22 mouse cellular contexts compared by ENCODE assay signal in genomic region chr10:21151320-21151719, GRCm38 (mm10).
"Had no signal": no experiment of that assay in that cellular context is flagged by ENCODE, and none has a peak within 500 bp of the region (broad histone marks: within the 10 kb centered on the region; RNA-seq: fewer than 3 reads in every experiment).

No protein-coding gene starts in this region.

- ATAC-seq: intestine, postnatal 0 days; liver, embryonic 12.5 days; lung, postnatal 0 days; midbrain, embryonic 15.5 days had no signal

- H3K9ac ChIP-seq: kidney, embryonic 15.5 days; limb, embryonic 13.5 days; liver, embryonic 12.5 days; lung, embryonic 14.5 days; midbrain, embryonic 12.5 days; midbrain, embryonic 15.5 days; neural tube, embryonic 12.5 days; neural tube, embryonic 15.5 days; stomach, embryonic 15.5 days had no signal

- H3K4me3 ChIP-seq: kidney, embryonic 15.5 days; layer of hippocampus, adult 2 months; limb, embryonic 10.5 days; limb, embryonic 13.5 days; liver, embryonic 12.5 days; midbrain, embryonic 12.5 days; midbrain, embryonic 15.5 days; neural tube, embryonic 12.5 days; neural tube, embryonic 15.5 days; stomach, embryonic 15.5 days had no signal

- H3K27ac ChIP-seq: kidney, embryonic 15.5 days; layer of hippocampus, adult 2 months; limb, embryonic 10.5 days; limb, embryonic 13.5 days; liver, embryonic 12.5 days; macrophage; midbrain, embryonic 12.5 days; midbrain, embryonic 15.5 days; neural tube, embryonic 12.5 days; neural tube, embryonic 15.5 days; stomach, embryonic 15.5 days had no signal

- H3K36me3 ChIP-seq: midbrain, embryonic 15.5 days; neural tube, embryonic 15.5 days; stomach, embryonic 15.5 days had no signal

- H3K9me3 ChIP-seq: kidney, embryonic 15.5 days; limb, embryonic 10.5 days; limb, embryonic 13.5 days; liver, embryonic 12.5 days; midbrain, embryonic 12.5 days; midbrain, embryonic 15.5 days; neural tube, embryonic 12.5 days; neural tube, embryonic 15.5 days; stomach, embryonic 15.5 days had no signal

- H3K4me1 ChIP-seq: kidney, embryonic 15.5 days; limb, embryonic 10.5 days; limb, embryonic 13.5 days; midbrain, embryonic 12.5 days; midbrain, embryonic 15.5 days; neural tube, embryonic 12.5 days; neural tube, embryonic 15.5 days; stomach, embryonic 15.5 days had no signal

- H3K4me2 ChIP-seq: kidney, embryonic 15.5 days; limb, embryonic 13.5 days; liver, embryonic 12.5 days; lung, embryonic 14.5 days; midbrain, embryonic 12.5 days; midbrain, embryonic 15.5 days; neural tube, embryonic 12.5 days; neural tube, embryonic 15.5 days; stomach, embryonic 15.5 days had no signal

- DNase-seq: kidney, adult 2 months; kidney, postnatal 14 days; layer of hippocampus, adult 9-11 months; liver; lung, embryonic 14.5 days; right cerebral cortex, adult 18-20 months; right cerebral cortex, postnatal 14 days; spleen, adult 18-20 months; thymus, postnatal 36 days had no signal

- H3K27me3 ChIP-seq: kidney, embryonic 15.5 days; liver, embryonic 12.5 days; midbrain, embryonic 12.5 days; midbrain, embryonic 15.5 days; neural tube, embryonic 12.5 days; stomach, embryonic 15.5 days had no signal
